Mouse (Mus musculus): ENCODE measurements around the gene Utp6. TPM values are rescaled to one million over a fixed set of nuclear protein-coding genes. Genes with fewer than 3 reads are reported as not detected.
A peak's percentile ranks its signal among the peaks of the same experiment; 100 is the strongest.

The Utp6 gene
- polyA plus RNA-seq, 1 experiment from 2014 or later: 77.5 TPM

GRCm38 (mm10) chr11:79943136-79943535 is 19.1 kb downstream of the Utp6 start:
- Histone ChIP-seq H3K36me3 (ENCODE audit: control insufficient read depth, insufficient read depth, low read length) (peaks cover 46% of the 10 kb centered on the region), H3K27me3 (replicated peaks; ENCODE audit: control insufficient read depth, insufficient read depth, low read length) (no peaks in the 10 kb centered on the region), H3K4me1 (replicated peaks; ENCODE audit: control insufficient read depth, insufficient read depth, low read length) (0 out of 2 replicates have a peak, but pooled peaks cover 4% of the 10 kb centered on the region), H3K9me3 (ENCODE audit: control insufficient read depth, low read length) (no peaks in the 10 kb centered on the region), H3K27ac (ENCODE audit: low read depth, low read length) (no peak overlapping the region), H3K4me3 (ENCODE audit: low read depth, low read length) (no peak overlapping the region), H3K9ac (ENCODE audit: low read depth, low read length) (no peak overlapping the region), H3K4me2 (no peak overlapping the region)
- DNase-seq (ENCODE audit: low spot score) (no peak), ATAC-seq (replicated peaks; ENCODE audit: low FRiP score) (no peak)
- WGBS: 90% methylated on average over 8 of the region's 8 CpGs

- 88% methylated on average over 9 of the region's 9 CpGs for WGBS
- ATAC-seq (replicated peaks; ENCODE audit: low FRiP score) (no peak), DNase-seq (ENCODE audit: low spot score) (no peak)
- H3K4me2 ChIP-seq: no peak overlapping the region
- H3K27ac ChIP-seq (ENCODE audit: low read depth, low read length): no peak overlapping the region
- H3K4me3 ChIP-seq (ENCODE audit: low read depth, low read length): no peak overlapping the region
- no peaks in the 10 kb centered on the region for H3K27me3 ChIP-seq (replicated peaks; ENCODE audit: control insufficient read depth, insufficient read depth, low read length)
- no peaks in the 10 kb centered on the region for H3K4me1 ChIP-seq (replicated peaks; ENCODE audit: control insufficient read depth, insufficient read depth, low read length)
- peaks cover 32% of the 10 kb centered on the region for H3K36me3 ChIP-seq (ENCODE audit: control insufficient read depth, insufficient read depth, low read length)
- no peak overlapping the region for H3K9ac ChIP-seq (ENCODE audit: low read depth, low read length)
- H3K9me3 ChIP-seq (ENCODE audit: control insufficient read depth, low read length): no peaks in the 10 kb centered on the region
These were observed 26.4 kb downstream of the Utp6 start for GRCm38 (mm10) chr11:79935766-79936165.

- WGBS: 85% methylated on average over 1 of the region's 1 CpGs
- no peak for DNase-seq (ENCODE audit: low spot score)
- H3K4me3 ChIP-seq (ENCODE audit: low read depth, low read length): no peak overlapping the region
- ATAC-seq (replicated peaks; ENCODE audit: low FRiP score): no peak
- H3K36me3 ChIP-seq (ENCODE audit: control insufficient read depth, insufficient read depth, low read length): no peaks in the 10 kb centered on the region
- H3K9me3 ChIP-seq (ENCODE audit: control insufficient read depth, low read length): no peaks in the 10 kb centered on the region
- no peaks in the 10 kb centered on the region for H3K27me3 ChIP-seq (replicated peaks; ENCODE audit: control insufficient read depth, insufficient read depth, low read length)
- no peak overlapping the region for H3K27ac ChIP-seq (ENCODE audit: low read depth, low read length)
- H3K4me1 ChIP-seq (replicated peaks; ENCODE audit: control insufficient read depth, insufficient read depth, low read length): no peaks in the 10 kb centered on the region; the same call in 1 of the 2 replicates
- H3K4me2 ChIP-seq: no peak overlapping the region
- H3K9ac ChIP-seq (ENCODE audit: low read depth, low read length): no peak overlapping the region
These were observed 39.4 kb downstream of the Utp6 start for GRCm38 (mm10) chr11:79922766-79923165.

GRCm38 (mm10) chr11:79922157-79922556 is 40.0 kb downstream of the Utp6 start:
- WGBS: 60% methylated on average over 3 of the region's 3 CpGs
- Histone ChIP-seq H3K4me2 (no peak overlapping the region), H3K4me3 (ENCODE audit: low read depth, low read length) (no peak overlapping the region), H3K27ac (ENCODE audit: low read depth, low read length) (no peak overlapping the region), H3K36me3 (ENCODE audit: control insufficient read depth, insufficient read depth, low read length) (no peaks in the 10 kb centered on the region), H3K9me3 (ENCODE audit: control insufficient read depth, low read length) (no peaks in the 10 kb centered on the region), H3K4me1 (replicated peaks; ENCODE audit: control insufficient read depth, insufficient read depth, low read length) (no peaks in the 10 kb centered on the region; the same call in 1 of the 2 replicates), H3K27me3 (replicated peaks; ENCODE audit: control insufficient read depth, insufficient read depth, low read length) (no peaks in the 10 kb centered on the region), H3K9ac (ENCODE audit: low read depth, low read length) (no peak overlapping the region)
- no peak for ATAC-seq (replicated peaks; ENCODE audit: low FRiP score)
- no peak for DNase-seq (ENCODE audit: low spot score)

GRCm38 (mm10) chr11:79920505-79921025 is 41.6 kb downstream of the Utp6 start:
- no peak overlapping the region for H3K4me2 ChIP-seq
- no peak overlapping the region for H3K27ac ChIP-seq (ENCODE audit: low read depth, low read length)
- WGBS: 50% methylated on average over 5 of the region's 5 CpGs
- no peak overlapping the region for H3K9ac ChIP-seq (ENCODE audit: low read depth, low read length)
- no peak for DNase-seq (ENCODE audit: low spot score)
- no peaks in the 10 kb centered on the region; the same call in 1 of the 2 replicates for H3K4me1 ChIP-seq (replicated peaks; ENCODE audit: control insufficient read depth, insufficient read depth, low read length)
- H3K4me3 ChIP-seq (ENCODE audit: low read depth, low read length): no peak overlapping the region
- no peaks in the 10 kb centered on the region for H3K9me3 ChIP-seq (ENCODE audit: control insufficient read depth, low read length)
- no peak for ATAC-seq (replicated peaks; ENCODE audit: low FRiP score)
- H3K27me3 ChIP-seq (replicated peaks; ENCODE audit: control insufficient read depth, insufficient read depth, low read length): no peaks in the 10 kb centered on the region
- H3K36me3 ChIP-seq (ENCODE audit: control insufficient read depth, insufficient read depth, low read length): no peaks in the 10 kb centered on the region

- peak; percentile 68 for DNase-seq (ENCODE audit: low spot score)
- H3K4me2 ChIP-seq: peak overlapping the region; percentile 23
- H3K27me3 ChIP-seq (replicated peaks; ENCODE audit: control insufficient read depth, insufficient read depth, low read length): no peaks in the 10 kb centered on the region
- no peak overlapping the region for H3K9ac ChIP-seq (ENCODE audit: low read depth, low read length)
- 21% methylated on average over 13 of the region's 13 CpGs for WGBS
- H3K4me1 ChIP-seq (replicated peaks; ENCODE audit: control insufficient read depth, insufficient read depth, low read length): no peaks in the 10 kb centered on the region; the same call in 1 of the 2 replicates
- no peaks in the 10 kb centered on the region for H3K9me3 ChIP-seq (ENCODE audit: control insufficient read depth, low read length)
- H3K4me3 ChIP-seq (ENCODE audit: low read depth, low read length): no peak overlapping the region
- ATAC-seq (replicated peaks; ENCODE audit: low FRiP score): no peak
- H3K36me3 ChIP-seq (ENCODE audit: control insufficient read depth, insufficient read depth, low read length): no peaks in the 10 kb centered on the region
- H3K27ac ChIP-seq (ENCODE audit: low read depth, low read length): no peak overlapping the region
These were observed 42.3 kb downstream of the Utp6 start for GRCm38 (mm10) chr11:79919685-79920504.

GRCm38 (mm10) chr11:79915696-79916349 is 46.4 kb downstream of the Utp6 start:
- ATAC-seq (replicated peaks; ENCODE audit: low FRiP score): no peak
- WGBS: 77% methylated on average over 9 of the region's 9 CpGs

GRCm38 (mm10) chr11:79908600-79909483 is 53.3 kb downstream of the Utp6 start:
- Histone ChIP-seq H3K27me3 (replicated peaks; ENCODE audit: control insufficient read depth, insufficient read depth, low read length) (no peaks in the 10 kb centered on the region), H3K4me3 (ENCODE audit: low read depth, low read length) (no peak overlapping the region), H3K9me3 (ENCODE audit: control insufficient read depth, low read length) (no peaks in the 10 kb centered on the region), H3K4me2 (no peak overlapping the region), H3K27ac (ENCODE audit: low read depth, low read length) (no peak overlapping the region), H3K9ac (ENCODE audit: low read depth, low read length) (no peak overlapping the region), H3K36me3 (ENCODE audit: control insufficient read depth, insufficient read depth, low read length) (no peaks in the 10 kb centered on the region), H3K4me1 (replicated peaks; ENCODE audit: control insufficient read depth, insufficient read depth, low read length) (no peaks in the 10 kb centered on the region; the same call in 1 of the 2 replicates)
- ATAC-seq (replicated peaks; ENCODE audit: low FRiP score): no peak
- WGBS: 81% methylated on average over 14 of the region's 14 CpGs
- DNase-seq (ENCODE audit: low spot score): no peak

More at GRCm38 (mm10) chr11:79915696-79916349, 46.4 kb downstream of the Utp6 start:
- H3K4me2 ChIP-seq: no peak overlapping the region
- no peak overlapping the region for H3K4me3 ChIP-seq (ENCODE audit: low read depth, low read length)
- H3K4me1 ChIP-seq (replicated peaks; ENCODE audit: control insufficient read depth, insufficient read depth, low read length): no peaks in the 10 kb centered on the region; the same call in none of the 2 replicates
- H3K27ac ChIP-seq (ENCODE audit: low read depth, low read length): no peak overlapping the region
- no peaks in the 10 kb centered on the region for H3K27me3 ChIP-seq (replicated peaks; ENCODE audit: control insufficient read depth, insufficient read depth, low read length)
- no peaks in the 10 kb centered on the region for H3K9me3 ChIP-seq (ENCODE audit: control insufficient read depth, low read length)
- H3K9ac ChIP-seq (ENCODE audit: low read depth, low read length): no peak overlapping the region
- no peak for DNase-seq (ENCODE audit: low spot score)
- no peaks in the 10 kb centered on the region for H3K36me3 ChIP-seq (ENCODE audit: control insufficient read depth, insufficient read depth, low read length)
